ENCODE assay signal across 8 mouse cellular contexts in genomic region chr17:32364331-32364730, GRCm38 (mm10). TPM values are rescaled to one million over a fixed set of nuclear protein-coding genes. Genes with fewer than 3 reads are reported as not detected.
A peak's percentile ranks its signal among the peaks of the same experiment; 100 is the strongest.
DNase-seq lines count a peak whose midpoint lies in the region; ATAC-seq and TF ChIP-seq lines count a peak whose summit lies in the region.

No protein-coding gene starts in this region.

- peak overlapping the region; percentile 74 for H3K27ac ChIP-seq in embryonic facial prominence, embryonic 14.5 days (replicated peaks; ENCODE audit: low read depth, low read length)
- H3K27ac ChIP-seq in kidney, embryonic 14.5 days (ENCODE audit: low read depth, low read length), result peak overlapping the region; percentile 67
- H3K27ac ChIP-seq in liver, adult 2 months (replicated peaks; ENCODE audit: insufficient read depth, low read depth, low read length), result no peak overlapping the region; the same call in 1 of the 2 replicates

- H3K9me3 ChIP-seq in embryonic facial prominence, embryonic 14.5 days (ENCODE audit: control insufficient read depth, low read length), result no peaks in the 10 kb centered on the region
- no peaks in the 10 kb centered on the region for H3K9me3 ChIP-seq in kidney, embryonic 14.5 days (ENCODE audit: control insufficient read depth, low read length)

- TF ChIP-seq POLR2A in liver, adult 2 months (IDR thresholded peaks at IDR 0.05; ENCODE audit: extremely low read depth, insufficient read depth, low read length), result no peak
- no peak for TF ChIP-seq POLR2A in myocyte (IDR thresholded peaks at IDR 0.05; ENCODE audit: insufficient read length, low read depth)

- H3K36me3 ChIP-seq in embryonic facial prominence, embryonic 14.5 days (ENCODE audit: control insufficient read depth, insufficient read depth, low read length), result peaks cover 40% of the 10 kb centered on the region
- peaks cover 34% of the 10 kb centered on the region for H3K36me3 ChIP-seq in kidney, embryonic 14.5 days (ENCODE audit: control insufficient read depth, insufficient read depth, low read length)
- H3K36me3 ChIP-seq in liver, adult 2 months (ENCODE audit: control insufficient read depth, insufficient read depth, low read length), result peaks cover 1% of the 10 kb centered on the region; the same call in 1 of the 2 replicates
- peaks cover 13% of the 10 kb centered on the region for H3K36me3 ChIP-seq in myocyte (ENCODE audit: control insufficient read depth, insufficient read depth)
- no peaks in the 10 kb centered on the region; the same call in none of the 2 replicates for H3K36me3 ChIP-seq in splenic B cell, adult 2 months (ENCODE audit: control insufficient read depth, insufficient read depth, low read length, poor library complexity, severe bottlenecking)

- 0% methylated on average over 19 of the region's 47 CpGs for WGBS in embryonic facial prominence, embryonic 14.5 days
- WGBS in kidney, embryonic 14.5 days, result under 1% methylated on average over 43 of the region's 47 CpGs
- under 1% methylated on average over 47 of the region's 47 CpGs for WGBS in liver, adult 2 months

- peak; percentile 86 for DNase-seq in A20 (ENCODE audit: low read depth, low spot score)
- DNase-seq in adrenal gland, postnatal 4 days (ENCODE audit: low spot score in 2 of 2), result peak; percentile 69
- DNase-seq in embryonic facial prominence, embryonic 14.5 days (ENCODE audit: low spot score), result peak; percentile 97
- DNase-seq in heart, adult 9 months (ENCODE audit: low spot score in 2 of 2), result peak; percentile 87 to 90
- DNase-seq in liver, adult 2 months (ENCODE audit: extremely low read depth, low read depth, low spot score), result peak; percentile 69
- DNase-seq in splenic B cell, adult 2 months (ENCODE audit: low read depth, low spot score), result peak; percentile 84

- ATAC-seq in embryonic facial prominence, embryonic 14.5 days (ENCODE audit: low read depth), result peak; percentile 96
- ATAC-seq in kidney, embryonic 14.5 days (ENCODE audit: low FRiP score, low TSS enrichment), result peak; percentile 93

- H3K4me3 ChIP-seq in embryonic facial prominence, embryonic 14.5 days (ENCODE audit: low read depth, low read length), result peak overlapping the region; percentile 96
- peak overlapping the region; percentile 94 for H3K4me3 ChIP-seq in kidney, embryonic 14.5 days (ENCODE audit: low read length)
- peak overlapping the region; percentile 85 for H3K4me3 ChIP-seq in liver, adult 2 months (ENCODE audit: insufficient read depth, low read depth, low read length)
- H3K4me3 ChIP-seq in myocyte, result peak overlapping the region; percentile 46

- peak overlapping the region; percentile 87 for H3ac ChIP-seq in myocyte (ENCODE audit: control insufficient read depth, insufficient read length)

- peak overlapping the region; percentile 95 for H3K9ac ChIP-seq in embryonic facial prominence, embryonic 14.5 days (ENCODE audit: low read depth, low read length)
- H3K9ac ChIP-seq in kidney, embryonic 14.5 days (ENCODE audit: low read depth, low read length), result peak overlapping the region; percentile 96
- H3K9ac ChIP-seq in liver, adult 2 months (ENCODE audit: low read depth, low read length), result peak overlapping the region; percentile 89

- H3K27me3 ChIP-seq in embryonic facial prominence, embryonic 14.5 days (replicated peaks; ENCODE audit: control insufficient read depth, insufficient read depth, low read length), result no peaks in the 10 kb centered on the region
- H3K27me3 ChIP-seq in kidney, embryonic 14.5 days (ENCODE audit: control insufficient read depth, insufficient read depth, low read length), result no peaks in the 10 kb centered on the region
- no peaks in the 10 kb centered on the region for H3K27me3 ChIP-seq in liver, adult 2 months (ENCODE audit: control insufficient read depth, insufficient read depth, low read length)
- no peaks in the 10 kb centered on the region for H3K27me3 ChIP-seq in myocyte (ENCODE audit: control insufficient read depth, insufficient read depth, insufficient read length)
- no peaks in the 10 kb centered on the region for H3K27me3 ChIP-seq in splenic B cell, adult 2 months (ENCODE audit: control insufficient read depth, insufficient read depth, low read length, poor library complexity, severe bottlenecking)

- peak overlapping the region; percentile 68 for H3K4me2 ChIP-seq in embryonic facial prominence, embryonic 14.5 days (ENCODE audit: low read depth, low read length)
- H3K4me2 ChIP-seq in kidney, embryonic 14.5 days (replicated peaks; ENCODE audit: low read depth, low read length), result peak overlapping the region; percentile 85
- H3K4me2 ChIP-seq in myocyte (ENCODE audit: low read depth), result peak overlapping the region; percentile 82

- 0 out of 2 replicates have a peak, but pooled peaks have one; percentile 10 for TF ChIP-seq CTCF in liver, adult 2 months (IDR thresholded peaks at IDR 0.05; ENCODE audit: low read depth, low read length)

- peaks cover 16% of the 10 kb centered on the region for H3K4me1 ChIP-seq in embryonic facial prominence, embryonic 14.5 days (ENCODE audit: control insufficient read depth, insufficient read depth, low read length)
- peaks cover 14% of the 10 kb centered on the region for H3K4me1 ChIP-seq in kidney, embryonic 14.5 days (ENCODE audit: control insufficient read depth, insufficient read depth, low read length)
- H3K4me1 ChIP-seq in liver, adult 2 months (ENCODE audit: control insufficient read depth, insufficient read depth, low read length), result peaks cover 10% of the 10 kb centered on the region

- H3K79me2 ChIP-seq in liver, adult 2 months (ENCODE audit: control insufficient read depth, insufficient read depth, low read length), result peaks cover 13% of the 10 kb centered on the region; the same call in 1 of the 2 replicates
- peaks cover 21% of the 10 kb centered on the region for H3K79me2 ChIP-seq in myocyte (ENCODE audit: control insufficient read depth, insufficient read depth)

TF ChIP-seq in myocyte, 11 proteins besides CTCF, POLR2A, EP300 and RAD21:
- TF ChIP-seq CEBPB (IDR thresholded peaks at IDR 0.05; ENCODE audit: insufficient read depth, poor library complexity, severe bottlenecking) (no peak), USF1 (IDR thresholded peaks at IDR 0.05; ENCODE audit: low read depth) (no peak), MAX (IDR thresholded peaks at IDR 0.05; ENCODE audit: low read depth) (no peak), TCF12 (IDR thresholded peaks at IDR 0.05; ENCODE audit: insufficient read depth, poor library complexity, severe bottlenecking) (no peak), TCF3 (IDR thresholded peaks at IDR 0.05; ENCODE audit: insufficient read length, low read depth) (no peak), REST (IDR thresholded peaks at IDR 0.05; ENCODE audit: insufficient read depth, insufficient read length) (no peak), MYOG (IDR thresholded peaks at IDR 0.05; ENCODE audit: control insufficient read depth in 1 of 3, insufficient read depth in 1 of 3, insufficient read length in 2 of 3, low read depth in 2 of 3) (peak in 2 of 3 experiments; percentile 17 to 46), MYOD1 (IDR thresholded peaks at IDR 0.05; ENCODE audit: control insufficient read depth in 1 of 3, insufficient read length in 2 of 3, low read depth in 2 of 3) (peak in 1 of 3 experiments; percentile 30), SRF (IDR thresholded peaks at IDR 0.05; ENCODE audit: control insufficient read depth, insufficient read length, low read depth) (peak; percentile 88), E2F4 (IDR thresholded peaks at IDR 0.05; ENCODE audit: insufficient read depth) (no peak), POLR2AphosphoS2 (IDR thresholded peaks at IDR 0.05; ENCODE audit: insufficient read length, low read depth) (peak; percentile 39)
TF ChIP-seq in myocyte: peak in this region for 4.

RNA-seq across cellular contexts. Expression of gene Akap8l, which starts 13.9 kb away (rescaled TPM):
- total RNA-seq in adrenal gland, postnatal 4 days (2021), result 100 to 1,000 TPM; 157 to 160 TPM
- polyA plus RNA-seq in embryonic facial prominence, embryonic 14.5 days (2014; fragmentation: Nextera tagmentation; extraction: Ambion mirVana), result 59.4 and 59.8 TPM in 2 replicates
- 81.7 and 93.7 TPM in 2 replicates for polyA plus RNA-seq in kidney, embryonic 14.5 days (2014; fragmentation: Nextera tagmentation; extraction: Ambion mirVana)
- total RNA-seq in liver, adult 2 months (2014; rRNA removed), result 25.2 and 26.7 TPM in 2 replicates
- 40.5 and 62.0 TPM in 2 replicates for polyA plus RNA-seq in liver, adult 2 months (2012; rRNA removed)
- 31.7 TPM for polyA plus RNA-seq in myocyte (2012; fragmentation: generic; extraction: Trizol)

RNA-seq across cellular contexts. Expression of gene Wiz, which starts 24.9 kb away (rescaled TPM):
- total RNA-seq in adrenal gland, postnatal 4 days (2021), result 10 to 100 TPM; 66.5 to 71.9 TPM
- polyA plus RNA-seq in embryonic facial prominence, embryonic 14.5 days (2014; fragmentation: Nextera tagmentation; extraction: Ambion mirVana), result 27.6 and 29.3 TPM in 2 replicates
- polyA plus RNA-seq in kidney, embryonic 14.5 days (2014; fragmentation: Nextera tagmentation; extraction: Ambion mirVana), result 26.6 and 37.2 TPM in 2 replicates
- total RNA-seq in liver, adult 2 months (2014; rRNA removed), result 1.8 and 2.7 TPM in 2 replicates
- 10.4 and 14.0 TPM in 2 replicates for polyA plus RNA-seq in liver, adult 2 months (2012; rRNA removed)
- polyA plus RNA-seq in myocyte (2012; fragmentation: generic; extraction: Trizol), result 21.0 TPM

RNA-seq across cellular contexts. Expression of gene Rasal3, which starts 39.1 kb away (rescaled TPM):
- total RNA-seq in adrenal gland, postnatal 4 days (2021), result 1 to 10 TPM in 1 of 2 experiments, under 1 TPM in 1; 0.96 to 1.5 TPM
- 2.2 and 2.4 TPM in 2 replicates for polyA plus RNA-seq in embryonic facial prominence, embryonic 14.5 days (2014; fragmentation: Nextera tagmentation; extraction: Ambion mirVana)
- polyA plus RNA-seq in kidney, embryonic 14.5 days (2014; fragmentation: Nextera tagmentation; extraction: Ambion mirVana), result 0.20 and 0.26 TPM in 2 replicates
- total RNA-seq in liver, adult 2 months (2014; rRNA removed), result 0.81 and 0.83 TPM in 2 replicates
- 1.2 and 1.6 TPM in 2 replicates for polyA plus RNA-seq in liver, adult 2 months (2012; rRNA removed)
- polyA plus RNA-seq in myocyte (2012; fragmentation: generic; extraction: Trizol), result not detected

RNA-seq across cellular contexts. Expression of gene Akap8, which starts 43.3 kb away (rescaled TPM):
- total RNA-seq in adrenal gland, postnatal 4 days (2021), result 100 to 1,000 TPM; 129 to 130 TPM
- 33.0 and 37.9 TPM in 2 replicates for polyA plus RNA-seq in embryonic facial prominence, embryonic 14.5 days (2014; fragmentation: Nextera tagmentation; extraction: Ambion mirVana)
- polyA plus RNA-seq in kidney, embryonic 14.5 days (2014; fragmentation: Nextera tagmentation; extraction: Ambion mirVana), result 60.6 and 62.7 TPM in 2 replicates
- 30.3 and 31.6 TPM in 2 replicates for total RNA-seq in liver, adult 2 months (2014; rRNA removed)
- polyA plus RNA-seq in liver, adult 2 months (2012; rRNA removed), result 29.0 and 47.9 TPM in 2 replicates
- 14.0 TPM for polyA plus RNA-seq in myocyte (2012; fragmentation: generic; extraction: Trizol)

RNA-seq across cellular contexts. Expression of gene Pglyrp2, which starts 59.6 kb away (rescaled TPM):
- total RNA-seq in adrenal gland, postnatal 4 days (2021), result 10 to 100 TPM in 1 of 2 experiments, under 1 TPM in 1; 0.31 to 10.5 TPM
- 0.17 TPM in 1 of 2 replicates, not detected in the other for polyA plus RNA-seq in embryonic facial prominence, embryonic 14.5 days (2014; fragmentation: Nextera tagmentation; extraction: Ambion mirVana)
- not detected in 2 replicates for polyA plus RNA-seq in kidney, embryonic 14.5 days (2014; fragmentation: Nextera tagmentation; extraction: Ambion mirVana)
- total RNA-seq in liver, adult 2 months (2014; rRNA removed), result 69.5 and 141 TPM in 2 replicates
- 198 and 251 TPM in 2 replicates for polyA plus RNA-seq in liver, adult 2 months (2012; rRNA removed)
- polyA plus RNA-seq in myocyte (2012; fragmentation: generic; extraction: Trizol), result not detected

Comparison
In these comparisons a context has a peak if more than half of its experiments do, and no peak if none do; other contexts are left out.
1. H3K4me3 ChIP-seq: peak in every context shown above with its lines; median percentile 96 in embryonic facial prominence, embryonic 14.5 days; 94 in kidney, embryonic 14.5 days; 85 in liver, adult 2 months; 46 in myocyte.